Mouse (Mus musculus): Measurements from ENCODE around the gene Olfr837.
"Not testable (repeated sequence)": the region's sequence is repeated elsewhere in the genome, so short reads cannot be mapped to it uniquely, and the experiment has no call there.

Gene Olfr837

GRCm38 (mm10) chr9:19136017-19136416 is at the start of gene Olfr837:
TSS of gene Olfr837 (plus strand) at chr9:19136317.
- no peak for DNase-seq

GRCm38 (mm10) chr9:19092889-19093753 is 43.0 kb upstream of the Olfr837 start:
- not testable (repeated sequence) for DNase-seq

- no peak for DNase-seq
Measured at GRCm38 (mm10) chr9:19097286-19097685, 38.8 kb upstream of the Olfr837 start.

- no peak for DNase-seq
Measured at GRCm38 (mm10) chr9:19120082-19120481, 16.0 kb upstream of the Olfr837 start, which contains the start of gene Olfr836. TSS of gene Olfr836 (plus strand) at chr9:19120382.

GRCm38 (mm10) chr9:19177212-19177611 is 41.1 kb downstream of the Olfr837 start, which contains the start of gene Olfr839-ps1:
TSS of gene Olfr839-ps1 (minus strand) at chr9:19177312.
- no peak for DNase-seq
